Mouse (Mus musculus): ENCODE results near the gene Zfp36. TPM values are rescaled to one million over a fixed set of nuclear protein-coding genes. Genes with fewer than 3 reads are reported as not detected.

Zfp36 gene
- 110 and 119 TPM in 2 replicates for polyA plus RNA-seq (2012; ENCODE audit: insufficient read depth, insufficient read length, missing spikeins)

DNA sequence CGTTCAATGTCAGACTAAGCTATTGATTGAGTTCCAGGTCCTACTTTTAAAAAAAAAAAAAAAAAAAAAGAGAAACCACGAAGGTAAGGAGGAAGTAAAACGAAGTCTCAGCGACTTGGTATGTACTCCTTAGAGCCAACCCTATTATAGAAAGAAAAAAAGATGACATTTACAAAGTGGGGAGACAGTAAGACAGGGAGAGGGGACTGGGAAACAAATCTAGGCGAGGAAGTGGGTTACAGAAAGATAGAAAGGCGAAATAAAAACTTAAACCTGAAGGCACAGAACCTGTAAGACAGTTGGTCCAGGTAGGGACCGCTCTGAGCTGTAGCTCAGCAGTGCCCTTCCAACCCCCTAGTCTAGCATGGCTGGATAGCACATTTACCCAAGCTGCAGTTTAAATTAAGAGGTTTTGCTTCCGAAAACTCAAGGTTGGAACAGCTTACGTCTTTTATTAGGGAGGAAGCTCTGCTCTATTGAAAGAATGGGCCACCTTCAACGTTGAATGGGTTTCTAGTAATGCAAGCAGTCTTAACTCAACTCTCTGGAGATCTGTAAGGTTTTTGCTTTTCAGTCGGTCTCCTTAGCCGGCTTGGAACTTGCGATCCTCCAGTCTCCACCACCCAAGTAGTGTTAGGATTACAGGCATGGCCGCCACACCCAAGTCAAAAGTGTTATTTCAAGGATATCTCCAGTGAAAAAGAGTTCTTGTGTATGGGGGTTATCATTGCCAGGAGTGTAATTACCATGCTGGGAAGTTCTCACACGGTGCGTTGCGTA lies at the start of gene Zfp36:
Zfp36 (minus strand) TSS at position 17 of the 780 bp plus-strand sequence.
- TF ChIP-seq POLR2A (IDR thresholded peaks at IDR 0.05; ENCODE audit: borderline replicate concordance, low read depth, low read length) (no peak), CTCF (IDR thresholded peaks at IDR 0.05; ENCODE audit: low read depth, low read length) (no peak)
- Histone ChIP-seq H3K27ac (ENCODE audit: insufficient read depth, low read depth, low read length) (peak within 1 kb of the TSS; percentile 99), H3K4me3 (ENCODE audit: insufficient read depth, low read length) (peak within 1 kb of the TSS; percentile 93), H3K4me1 (ENCODE audit: control insufficient read depth, insufficient read depth, low read length) (peaks cover 36% of the 10 kb centered on the region)

DNA sequence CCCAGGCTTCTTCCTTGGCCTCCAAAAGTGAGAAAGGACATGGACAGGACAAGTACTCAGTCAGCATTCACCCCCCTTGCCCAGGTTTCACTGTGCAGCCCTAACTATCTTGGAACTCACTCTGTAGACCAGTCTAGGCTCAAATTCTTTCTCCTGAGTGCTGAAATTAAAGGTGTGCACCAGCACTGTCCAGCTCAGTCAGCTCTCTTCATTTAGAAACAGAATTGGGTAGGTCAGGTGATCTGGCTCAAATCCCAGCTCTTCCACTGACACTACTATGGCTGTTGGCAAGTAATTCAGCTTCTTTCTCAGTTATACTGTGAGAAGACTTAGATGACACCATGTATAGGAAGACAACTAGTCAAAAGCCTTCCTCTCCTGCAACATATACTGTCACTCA lies 47.7 kb upstream of the Zfp36 start:
- Histone ChIP-seq H3K27ac (ENCODE audit: insufficient read depth, low read depth, low read length) (no peak overlapping the region), H3K4me1 (ENCODE audit: control insufficient read depth, insufficient read depth, low read length) (peaks cover 41% of the 10 kb centered on the region), H3K4me3 (ENCODE audit: insufficient read depth, low read length) (no peak overlapping the region)
- TF ChIP-seq CTCF (IDR thresholded peaks at IDR 0.05; ENCODE audit: low read depth, low read length) (no peak), POLR2A (IDR thresholded peaks at IDR 0.05; ENCODE audit: borderline replicate concordance, low read depth, low read length) (no peak)

GRCm38 (mm10) chr7:28423018-28423417 lies 43.0 kb upstream of the Zfp36 start:
- no peak for TF ChIP-seq CTCF (IDR thresholded peaks at IDR 0.05; ENCODE audit: low read depth, low read length)
- no peak for TF ChIP-seq POLR2A (IDR thresholded peaks at IDR 0.05; ENCODE audit: borderline replicate concordance, low read depth, low read length)
- H3K27ac ChIP-seq (ENCODE audit: insufficient read depth, low read depth, low read length): no peak overlapping the region
- peaks cover 26% of the 10 kb centered on the region for H3K4me1 ChIP-seq (ENCODE audit: control insufficient read depth, insufficient read depth, low read length)
- H3K4me3 ChIP-seq (ENCODE audit: insufficient read depth, low read length): no peak overlapping the region

DNA sequence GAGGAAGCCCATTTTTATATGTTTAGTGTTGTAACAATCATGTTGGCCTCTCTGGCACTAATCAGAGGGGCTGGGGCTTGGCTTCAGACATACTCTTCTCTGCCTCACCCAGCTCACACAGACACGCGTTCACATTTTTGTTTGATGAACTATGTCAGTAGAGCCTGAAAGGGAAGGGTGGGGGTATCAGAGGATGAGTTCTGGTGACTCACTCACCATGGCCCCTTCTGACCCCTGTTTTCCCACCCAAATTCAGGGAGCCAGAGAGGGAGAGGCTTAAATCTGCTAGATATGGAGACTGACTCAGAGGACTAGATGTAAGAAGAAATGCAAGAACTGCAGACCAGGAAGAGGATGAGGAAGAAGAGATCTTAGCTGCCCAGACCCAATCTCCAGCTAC lies 39.4 kb upstream of the Zfp36 start:
- TF ChIP-seq CTCF (IDR thresholded peaks at IDR 0.05; ENCODE audit: low read depth, low read length): no peak
- Histone ChIP-seq H3K4me1 (ENCODE audit: control insufficient read depth, insufficient read depth, low read length) (peaks cover 17% of the 10 kb centered on the region), H3K4me3 (ENCODE audit: insufficient read depth, low read length) (no peak overlapping the region), H3K27ac (ENCODE audit: insufficient read depth, low read depth, low read length) (no peak overlapping the region)

- H3K4me1 ChIP-seq (ENCODE audit: control insufficient read depth, insufficient read depth, low read length): peaks cover 13% of the 10 kb centered on the region
- TF ChIP-seq POLR2A (IDR thresholded peaks at IDR 0.05; ENCODE audit: borderline replicate concordance, low read depth, low read length) (no peak), CTCF (IDR thresholded peaks at IDR 0.05; ENCODE audit: low read depth, low read length) (no peak)
- H3K27ac ChIP-seq (ENCODE audit: insufficient read depth, low read depth, low read length): no peak overlapping the region
These were observed 38.1 kb upstream of the Zfp36 start for GRCm38 (mm10) chr7:28418096-28418670.

DNA sequence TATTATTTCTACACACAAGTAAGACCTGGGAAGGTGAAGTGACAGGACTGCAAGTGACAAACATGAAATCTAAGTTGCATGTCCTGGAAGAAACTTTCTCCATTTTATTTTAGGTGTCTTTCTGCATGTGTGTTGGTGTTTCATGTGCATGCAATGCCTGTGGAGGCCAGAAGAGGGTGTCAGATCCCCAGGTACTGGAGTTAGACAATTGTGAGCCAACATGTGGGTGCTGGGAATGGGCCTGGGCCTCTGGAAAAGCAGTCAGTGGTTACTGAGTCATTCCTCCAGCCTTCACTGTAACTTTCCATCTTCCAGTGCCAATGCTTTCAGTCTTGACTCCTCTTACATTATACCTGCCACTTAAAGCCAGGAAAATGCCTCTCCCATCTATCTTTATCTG lies 37.3 kb upstream of the Zfp36 start:
- TF ChIP-seq CTCF (IDR thresholded peaks at IDR 0.05; ENCODE audit: low read depth, low read length) (no peak), POLR2A (IDR thresholded peaks at IDR 0.05; ENCODE audit: borderline replicate concordance, low read depth, low read length) (no peak)
- H3K27ac ChIP-seq (ENCODE audit: insufficient read depth, low read depth, low read length): no peak overlapping the region
- H3K4me3 ChIP-seq (ENCODE audit: insufficient read depth, low read length): no peak overlapping the region
- H3K4me1 ChIP-seq (ENCODE audit: control insufficient read depth, insufficient read depth, low read length): peaks cover 13% of the 10 kb centered on the region

More at GRCm38 (mm10) chr7:28418096-28418670, 38.1 kb upstream of the Zfp36 start:
- no peak overlapping the region for H3K4me3 ChIP-seq (ENCODE audit: insufficient read depth, low read length)

GRCm38 (mm10) chr7:28412826-28413225 lies 32.8 kb upstream of the Zfp36 start:
- Histone ChIP-seq H3K4me3 (ENCODE audit: insufficient read depth, low read length) (no peak overlapping the region), H3K4me1 (ENCODE audit: control insufficient read depth, insufficient read depth, low read length) (no peaks in the 10 kb centered on the region), H3K27ac (ENCODE audit: insufficient read depth, low read depth, low read length) (no peak overlapping the region)
- no peak for TF ChIP-seq CTCF (IDR thresholded peaks at IDR 0.05; ENCODE audit: low read depth, low read length)
- no peak for TF ChIP-seq POLR2A (IDR thresholded peaks at IDR 0.05; ENCODE audit: borderline replicate concordance, low read depth, low read length)

GRCm38 (mm10) chr7:28410841-28411475 lies 30.9 kb upstream of the Zfp36 start:
- H3K27ac ChIP-seq (ENCODE audit: insufficient read depth, low read depth, low read length): no peak overlapping the region
- no peaks in the 10 kb centered on the region for H3K4me1 ChIP-seq (ENCODE audit: control insufficient read depth, insufficient read depth, low read length)
- TF ChIP-seq CTCF (IDR thresholded peaks at IDR 0.05; ENCODE audit: low read depth, low read length) (no peak), POLR2A (IDR thresholded peaks at IDR 0.05; ENCODE audit: borderline replicate concordance, low read depth, low read length) (no peak)
- no peak overlapping the region for H3K4me3 ChIP-seq (ENCODE audit: insufficient read depth, low read length)

GRCm38 (mm10) chr7:28401942-28402341 lies 21.9 kb upstream of the Zfp36 start:
- Histone ChIP-seq H3K27ac (ENCODE audit: insufficient read depth, low read depth, low read length) (no peak overlapping the region), H3K4me1 (ENCODE audit: control insufficient read depth, insufficient read depth, low read length) (peaks cover 6% of the 10 kb centered on the region)

GRCm38 (mm10) chr7:28401030-28401429 lies 21.0 kb upstream of the Zfp36 start:
- Histone ChIP-seq H3K4me1 (ENCODE audit: control insufficient read depth, insufficient read depth, low read length) (peaks cover 6% of the 10 kb centered on the region), H3K4me3 (ENCODE audit: insufficient read depth, low read length) (no peak overlapping the region), H3K27ac (ENCODE audit: insufficient read depth, low read depth, low read length) (no peak overlapping the region)
- TF ChIP-seq POLR2A (IDR thresholded peaks at IDR 0.05; ENCODE audit: borderline replicate concordance, low read depth, low read length): no peak
- TF ChIP-seq CTCF (IDR thresholded peaks at IDR 0.05; ENCODE audit: low read depth, low read length): no peak

More at GRCm38 (mm10) chr7:28401942-28402341, 21.9 kb upstream of the Zfp36 start:
- no peak overlapping the region for H3K4me3 ChIP-seq (ENCODE audit: insufficient read depth, low read length)
- TF ChIP-seq CTCF (IDR thresholded peaks at IDR 0.05; ENCODE audit: low read depth, low read length) (no peak), POLR2A (IDR thresholded peaks at IDR 0.05; ENCODE audit: borderline replicate concordance, low read depth, low read length) (no peak)

Data from bone marrow macrophage, adult 2 months (primary cell).